ENCODE assay signal across 19 mouse cellular contexts in genomic region chr12:12062215-12062614, GRCm38 (mm10).
"Had no signal": no experiment of that assay in that cellular context is flagged by ENCODE, and none has a peak within 500 bp of the region (broad histone marks: within the 10 kb centered on the region; RNA-seq: fewer than 3 reads in every experiment).

No protein-coding gene starts in this region.

- H3K9ac ChIP-seq: liver, embryonic 13.5 days; liver, embryonic 15.5 days; liver, postnatal 0 days; lung, embryonic 15.5 days; midbrain, embryonic 13.5 days; midbrain, embryonic 15.5 days; neural tube, embryonic 12.5 days had no signal

- H3K27me3 ChIP-seq: liver, embryonic 13.5 days; liver, embryonic 15.5 days; lung, embryonic 15.5 days; megakaryocyte, embryonic 14.5 days; midbrain, embryonic 13.5 days; midbrain, embryonic 15.5 days; neural tube, embryonic 12.5 days had no signal

- H3K27ac ChIP-seq: liver, embryonic 13.5 days; liver, embryonic 15.5 days; lung, embryonic 15.5 days; macrophage; midbrain, embryonic 13.5 days; midbrain, embryonic 15.5 days; neural tube, embryonic 12.5 days had no signal

- H3K4me2 ChIP-seq: liver, embryonic 13.5 days; liver, embryonic 15.5 days; lung, embryonic 15.5 days; midbrain, embryonic 11.5 days; midbrain, embryonic 13.5 days; midbrain, embryonic 15.5 days; neural tube, embryonic 12.5 days had no signal

- ATAC-seq: liver, postnatal 0 days; lung, postnatal 0 days; midbrain, embryonic 13.5 days; midbrain, embryonic 15.5 days had no signal

- H3K4me1 ChIP-seq: liver, embryonic 13.5 days; liver, embryonic 15.5 days; lung, embryonic 15.5 days; megakaryocyte, embryonic 14.5 days; midbrain, embryonic 13.5 days; midbrain, embryonic 15.5 days; neural tube, embryonic 12.5 days had no signal

- H3K9me3 ChIP-seq: liver, embryonic 13.5 days; liver, embryonic 15.5 days; lung, embryonic 15.5 days; megakaryocyte, embryonic 14.5 days; midbrain, embryonic 13.5 days; midbrain, embryonic 15.5 days; neural tube, embryonic 12.5 days had no signal

- DNase-seq: liver, embryonic 13.5 days; liver, postnatal 0 days; lung, adult 2 months; lung, postnatal 14 days; lung, postnatal 36 days; right cerebral cortex, postnatal 14 days; spleen, adult 18-20 months; thymus, adult 18-20 months; thymus, postnatal 25 days; thymus, postnatal 4 days had no signal

- H3K36me3 ChIP-seq: liver, embryonic 13.5 days; liver, embryonic 15.5 days; lung, embryonic 15.5 days; midbrain, embryonic 13.5 days; midbrain, embryonic 15.5 days; neural tube, embryonic 12.5 days had no signal

- H3K4me3 ChIP-seq: liver, embryonic 13.5 days; liver, embryonic 15.5 days; lung, embryonic 15.5 days; megakaryocyte, embryonic 14.5 days; midbrain, embryonic 13.5 days; midbrain, embryonic 15.5 days; neural tube, embryonic 12.5 days had no signal
